Mouse (Mus musculus): ENCODE measurements around the gene Aak1. TPM values are rescaled to one million over a fixed set of nuclear protein-coding genes. Genes with fewer than 3 reads are reported as not detected.

The Aak1 gene
- total and polyA plus RNA-seq, 3 experiments = 2.8 to 21.0 (median 7.1) TPM

DNA sequence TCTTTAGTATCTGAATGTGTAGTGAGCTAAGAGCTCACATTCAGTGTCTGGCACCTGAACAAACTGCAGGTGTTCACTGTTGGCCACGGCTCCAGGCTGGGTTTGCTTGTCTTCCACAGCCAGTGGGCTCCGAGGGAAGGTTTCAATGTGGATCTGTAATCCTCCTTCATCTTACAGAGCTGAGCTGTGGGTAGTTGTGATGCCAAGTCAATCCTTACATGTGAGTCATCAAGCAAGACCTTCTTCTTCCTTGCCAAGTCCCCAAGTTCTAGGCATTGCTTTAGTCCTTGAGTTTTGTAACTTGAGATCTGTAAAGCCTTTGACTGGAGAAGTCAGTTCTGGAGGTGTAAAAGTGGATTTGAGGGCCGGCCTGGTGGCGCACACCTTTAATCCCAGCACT, 124.6 kb downstream of the Aak1 start:
- H3K79me2 ChIP-seq (replicated peaks; ENCODE audit: control insufficient read depth, extremely low read depth, insufficient read depth, poor library complexity, severe bottlenecking) = no peaks in the 10 kb centered on the region
- H3K4me1 ChIP-seq (ENCODE audit: control insufficient read depth in 1 of 2, insufficient read depth in 2 of 2) = 0 out of 4 replicates have a peak, but pooled peaks cover 0 to 2% of the 10 kb centered on the region in 2 experiments
- no peak overlapping the region for H3K9ac ChIP-seq (ENCODE audit: insufficient read depth, low read depth)
- in situ Hi-C loops (cut with MboI; ENCODE audit: low pct_ligation_motif_present, low pct_unique_long_range_greater_than_20kb, low sequenced_read_pairs) (no loop called here), dilution Hi-C loops (cut with MboI; ENCODE audit: extremely low pct_ligation_motif_present, extremely low pct_unique_long_range_greater_than_20kb, low sequenced_read_pairs) (no loop called here)
- no peak overlapping the region for H3K27ac ChIP-seq (ENCODE audit: insufficient read depth, low read depth)
- H3K36me3 ChIP-seq (replicated peaks in 1 of 2; ENCODE audit: control insufficient read depth in 1 of 2, insufficient read depth in 1 of 2, low read length in 1 of 2) = peaks cover 7 to 62% of the 10 kb centered on the region in 2 experiments
- H3K4me2 ChIP-seq (ENCODE audit: insufficient read depth, low read depth, poor library complexity, severe bottlenecking) = no peak overlapping the region
- no peaks in the 10 kb centered on the region for H3K27me3 ChIP-seq (replicated peaks)
- TF ChIP-seq IRF4 (IDR thresholded peaks at IDR 0.05; ENCODE audit: low read depth, low read length) (no peak), CHD2 (IDR thresholded peaks at IDR 0.05; ENCODE audit: low read length) (no peak)
- no peak overlapping the region for H3K4me3 ChIP-seq (replicated peaks in 1 of 3; ENCODE audit: low read depth in 2 of 3, low read length in 2 of 3, poor library complexity in 1 of 3)
- peaks cover 5% of the 10 kb centered on the region for H3K9me3 ChIP-seq (replicated peaks; ENCODE audit: low read length)
- no peak for DNase-seq (ENCODE audit: extremely low read depth)

DNA sequence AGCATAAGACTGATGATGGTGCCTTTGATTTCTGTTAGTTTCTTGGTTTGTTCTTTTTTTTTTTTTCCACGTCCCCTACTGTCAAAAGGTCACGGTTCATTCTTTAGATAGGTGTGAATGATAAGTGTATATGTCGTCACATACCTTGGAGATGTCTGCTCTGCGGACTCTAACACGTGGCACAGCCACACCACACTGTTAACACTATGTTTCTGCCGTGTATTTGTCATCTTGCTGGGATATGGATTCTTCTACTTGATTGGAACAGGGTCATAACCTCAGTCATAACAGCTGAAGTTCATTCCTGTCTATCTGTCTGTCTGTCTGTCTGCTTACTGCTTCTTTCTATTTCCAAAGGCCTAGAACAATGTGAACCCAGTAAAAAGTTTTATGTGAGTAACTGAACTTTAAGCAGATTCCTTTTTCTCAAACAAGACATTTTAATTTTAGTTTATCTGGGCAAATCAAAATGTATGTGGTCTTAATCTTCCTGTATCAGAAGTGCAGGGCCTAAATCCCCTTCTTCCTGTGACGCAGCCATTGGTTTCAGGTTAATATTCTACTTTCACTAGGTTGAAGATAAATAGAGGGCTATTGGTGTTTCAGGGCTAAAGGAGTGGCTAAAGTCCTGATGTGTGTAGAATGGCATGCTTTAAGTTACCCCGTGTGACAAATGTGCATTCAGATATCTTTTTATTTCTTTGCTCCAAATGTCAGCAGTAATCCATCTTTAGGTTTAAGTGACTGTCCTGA, 129.0 kb downstream of the Aak1 start:
- TF ChIP-seq CHD2 (IDR thresholded peaks at IDR 0.05; ENCODE audit: low read length) = no peak
- TF ChIP-seq SIN3A (IDR thresholded peaks at IDR 0.05; ENCODE audit: low read length) = no peak
- no peak for TF ChIP-seq ZNF384 (IDR thresholded peaks at IDR 0.05; ENCODE audit: low read depth, low read length)
- TF ChIP-seq NRF1 (IDR thresholded peaks at IDR 0.05; ENCODE audit: low read depth, low read length) = no peak
- TF ChIP-seq POLR2AphosphoS2 (IDR thresholded peaks at IDR 0.05; ENCODE audit: low read depth, low read length) = no peak
- no peak for TF ChIP-seq GABPA (IDR thresholded peaks at IDR 0.05; ENCODE audit: insufficient replicate concordance, low read depth, low read length)
- no peak for TF ChIP-seq CHD1 (IDR thresholded peaks at IDR 0.05; ENCODE audit: low read depth, low read length)
- TF ChIP-seq CTCF (conservative IDR thresholded peaks at IDR 0.05 in 1 of 2, IDR thresholded peaks at IDR 0.05 in 1 of 2; ENCODE audit: low read depth in 2 of 2, low read length in 2 of 2) = no peak
- no peak for TF ChIP-seq ZC3H11A (IDR thresholded peaks at IDR 0.05; ENCODE audit: low read depth, low read length)
- no peak for TF ChIP-seq TCF12 (IDR thresholded peaks at IDR 0.05; ENCODE audit: low read depth, low read length)
- TF ChIP-seq RCOR1 (conservative IDR thresholded peaks at IDR 0.05; ENCODE audit: low read depth, low read length) = no peak
- TF ChIP-seq MEF2A (IDR thresholded peaks at IDR 0.05; ENCODE audit: borderline replicate concordance, low read depth, low read length) = no peak
- no peak for TF ChIP-seq ZKSCAN1 (IDR thresholded peaks at IDR 0.05; ENCODE audit: borderline replicate concordance, low read depth, low read length)
- TF ChIP-seq KAT2A (IDR thresholded peaks at IDR 0.05; ENCODE audit: insufficient replicate concordance, low read length) = no peak
- TF ChIP-seq HCFC1 (IDR thresholded peaks at IDR 0.05; ENCODE audit: low read depth, low read length) = no peak
- TF ChIP-seq E2F4 (IDR thresholded peaks at IDR 0.05; ENCODE audit: insufficient replicate concordance, low read depth, low read length) = no peak
- TF ChIP-seq EP300 (IDR thresholded peaks at IDR 0.05; ENCODE audit: low read length) = no peak
- TF ChIP-seq POLR2A (IDR thresholded peaks at IDR 0.05; ENCODE audit: low read depth, low read length) = no peak
- Histone ChIP-seq H3K36me3 (replicated peaks in 1 of 2; ENCODE audit: control insufficient read depth in 1 of 2, insufficient read depth in 1 of 2, low read length in 1 of 2) (peaks cover 3 to 49% of the 10 kb centered on the region in 2 experiments), H3K9ac (ENCODE audit: insufficient read depth, low read depth) (no peak overlapping the region), H3K9me3 (replicated peaks; ENCODE audit: low read length) (no peaks in the 10 kb centered on the region), H3K79me2 (replicated peaks; ENCODE audit: control insufficient read depth, extremely low read depth, insufficient read depth, poor library complexity, severe bottlenecking) (no peaks in the 10 kb centered on the region), H3K27ac (ENCODE audit: insufficient read depth, low read depth) (no peak overlapping the region), H3K4me2 (ENCODE audit: insufficient read depth, low read depth, poor library complexity, severe bottlenecking) (no peak overlapping the region), H3K27me3 (replicated peaks) (no peaks in the 10 kb centered on the region), H3K4me3 (replicated peaks in 1 of 3; ENCODE audit: low read depth in 2 of 3, low read length in 2 of 3, poor library complexity in 1 of 3) (no peak overlapping the region), H3K4me1 (ENCODE audit: control insufficient read depth in 1 of 2, insufficient read depth in 2 of 2) (0 out of 4 replicates have a peak, but pooled peaks cover 0 to 2% of the 10 kb centered on the region in 2 experiments)
- DNase-seq (ENCODE audit: extremely low read depth) = no peak
- dilution Hi-C loops (cut with MboI; ENCODE audit: extremely low pct_ligation_motif_present, extremely low pct_unique_long_range_greater_than_20kb, low sequenced_read_pairs) (no loop called here), in situ Hi-C loops (cut with MboI; ENCODE audit: low pct_ligation_motif_present, low pct_unique_long_range_greater_than_20kb, low sequenced_read_pairs) (no loop called here)
